Mouse (Mus musculus): ENCODE data around the gene 4933434E20Rik. TPM values are rescaled to one million over a fixed set of nuclear protein-coding genes. Genes with fewer than 3 reads are reported as not detected.
A peak's percentile ranks its signal among the peaks of the same experiment; 100 is the strongest.

Gene 4933434E20Rik
- polyA plus RNA-seq, 1 experiment, result 59.7 TPM

DNA sequence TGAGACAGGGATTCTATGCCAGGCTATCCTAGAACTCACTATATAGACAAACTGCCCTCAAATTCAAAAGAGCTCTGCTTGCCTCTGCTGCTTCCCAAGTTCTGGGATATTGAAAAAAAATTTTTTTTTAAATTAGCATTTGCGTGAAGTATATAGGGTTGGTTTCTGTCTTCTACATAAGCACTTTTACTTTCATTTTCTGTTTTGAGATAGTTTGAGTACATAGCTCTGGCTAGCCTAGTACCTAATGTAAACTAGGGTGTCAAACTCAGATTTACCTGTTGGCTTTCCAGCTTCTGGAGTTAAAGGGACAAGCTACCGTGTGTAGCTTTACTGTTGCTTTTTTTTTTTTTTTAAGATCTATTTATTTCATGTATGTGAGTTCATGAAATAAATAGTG is 50.2 kb downstream of the 4933434E20Rik start:
- no peaks in the 10 kb centered on the region for H3K4me1 ChIP-seq (replicated peaks; ENCODE audit: control insufficient read depth, insufficient read depth, low read length)
- no peak overlapping the region for H3K27ac ChIP-seq (ENCODE audit: control insufficient read depth, insufficient read depth, low read length)
- H3K27me3 ChIP-seq (ENCODE audit: control insufficient read depth, insufficient read depth, low read length), result no peaks in the 10 kb centered on the region
- H3K36me3 ChIP-seq (ENCODE audit: control insufficient read depth, insufficient read depth, low read length), result peaks cover 31% of the 10 kb centered on the region
- no peak for DNase-seq
- 70% methylated on average over 2 of the region's 2 CpGs for WGBS
- H3K4me3 ChIP-seq (ENCODE audit: control insufficient read depth, insufficient read depth, low read length), result no peak overlapping the region
- no peak for TF ChIP-seq POLR2A (IDR thresholded peaks at IDR 0.05; ENCODE audit: control insufficient read depth, extremely low read depth, insufficient read depth, low read length, poor library complexity)
- no peak for TF ChIP-seq CTCF (IDR thresholded peaks at IDR 0.05; ENCODE audit: borderline replicate concordance, control insufficient read depth, extremely low read depth, insufficient read depth, low read length, poor library complexity)

DNA sequence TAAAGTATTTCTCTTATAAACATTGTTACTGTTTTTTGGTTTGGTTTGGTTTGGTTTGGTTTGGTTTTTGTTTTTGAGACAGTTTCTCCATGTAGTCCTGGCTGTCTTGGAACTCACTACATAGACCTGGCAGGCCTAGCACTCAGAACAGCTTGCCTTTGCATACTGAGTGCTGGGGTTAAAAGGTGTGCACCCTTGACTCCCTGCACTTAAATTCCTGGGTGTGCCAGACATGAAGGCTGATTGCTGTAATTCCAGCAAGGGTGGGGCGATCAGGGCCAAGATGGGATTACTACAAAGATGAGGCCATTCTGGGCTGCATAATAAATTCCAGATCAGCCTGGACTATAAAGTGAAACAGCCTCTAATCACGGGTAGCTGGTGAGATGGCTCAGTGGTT is 50.8 kb downstream of the 4933434E20Rik start:
- WGBS, result 98% methylated on average over 2 of the region's 2 CpGs
- H3K27ac ChIP-seq (ENCODE audit: control insufficient read depth, insufficient read depth, low read length), result no peak overlapping the region
- no peaks in the 10 kb centered on the region for H3K27me3 ChIP-seq (ENCODE audit: control insufficient read depth, insufficient read depth, low read length)
- TF ChIP-seq POLR2A (IDR thresholded peaks at IDR 0.05; ENCODE audit: control insufficient read depth, extremely low read depth, insufficient read depth, low read length, poor library complexity) (no peak), CTCF (IDR thresholded peaks at IDR 0.05; ENCODE audit: borderline replicate concordance, control insufficient read depth, extremely low read depth, insufficient read depth, low read length, poor library complexity) (no peak)
- no peaks in the 10 kb centered on the region for H3K4me1 ChIP-seq (replicated peaks; ENCODE audit: control insufficient read depth, insufficient read depth, low read length)
- no peak for DNase-seq
- no peak overlapping the region for H3K4me3 ChIP-seq (ENCODE audit: control insufficient read depth, insufficient read depth, low read length)
- peaks cover 31% of the 10 kb centered on the region for H3K36me3 ChIP-seq (ENCODE audit: control insufficient read depth, insufficient read depth, low read length)

DNA sequence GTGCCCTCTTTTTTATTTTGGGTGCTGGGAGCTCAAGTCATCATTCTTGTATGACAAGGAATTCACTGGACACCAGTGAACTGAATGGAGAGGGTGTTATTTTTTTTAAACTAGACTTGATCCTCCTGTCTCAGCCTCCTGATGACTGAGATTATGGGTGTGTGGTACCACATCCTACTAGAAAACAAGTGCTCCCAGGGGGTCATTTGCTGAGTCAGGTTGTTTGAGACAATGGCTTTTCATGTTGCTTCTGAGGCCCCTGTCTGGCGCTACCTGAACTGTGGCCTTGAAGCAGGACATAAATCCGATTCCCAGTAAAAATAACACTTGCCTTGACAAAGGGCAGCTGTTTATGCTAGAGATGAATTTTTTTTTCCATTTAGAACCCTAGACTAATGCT is 51.7 kb downstream of the 4933434E20Rik start:
- WGBS, result 95% methylated on average over 2 of the region's 2 CpGs
- no peak for DNase-seq
- Histone ChIP-seq H3K36me3 (ENCODE audit: control insufficient read depth, insufficient read depth, low read length) (peaks cover 24% of the 10 kb centered on the region), H3K4me1 (replicated peaks; ENCODE audit: control insufficient read depth, insufficient read depth, low read length) (no peaks in the 10 kb centered on the region), H3K4me3 (ENCODE audit: control insufficient read depth, insufficient read depth, low read length) (no peak overlapping the region), H3K27me3 (ENCODE audit: control insufficient read depth, insufficient read depth, low read length) (no peaks in the 10 kb centered on the region), H3K27ac (ENCODE audit: control insufficient read depth, insufficient read depth, low read length) (no peak overlapping the region)
- TF ChIP-seq POLR2A (IDR thresholded peaks at IDR 0.05; ENCODE audit: control insufficient read depth, extremely low read depth, insufficient read depth, low read length, poor library complexity), result no peak
- no peak for TF ChIP-seq CTCF (IDR thresholded peaks at IDR 0.05; ENCODE audit: borderline replicate concordance, control insufficient read depth, extremely low read depth, insufficient read depth, low read length, poor library complexity)

DNA sequence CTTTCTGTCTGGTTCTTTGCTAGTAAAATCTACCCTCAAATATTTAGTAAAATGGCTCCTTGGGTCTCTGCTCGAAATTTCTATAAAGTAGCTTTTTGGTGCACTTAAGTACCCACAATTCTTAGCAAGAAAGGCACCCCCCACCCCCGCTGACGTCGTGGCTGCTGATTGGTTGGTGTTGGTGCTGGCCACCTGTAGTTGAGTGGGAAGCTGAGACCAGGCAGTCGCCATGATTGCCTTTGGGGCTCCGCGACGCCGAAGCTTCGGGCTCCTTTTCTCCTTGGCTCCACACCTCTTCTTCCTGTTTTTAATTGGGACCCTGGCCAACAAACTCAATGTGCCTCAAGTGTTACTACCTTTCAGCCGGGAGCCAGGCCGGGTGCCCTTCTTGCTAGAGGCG is 52.5 kb downstream of the 4933434E20Rik start, which contains the start of gene Nup210l:
TSS of gene Nup210l (plus strand) at position 195 of the 400 bp plus-strand sequence.
- Histone ChIP-seq H3K36me3 (ENCODE audit: control insufficient read depth, insufficient read depth, low read length) (peaks cover 16% of the 10 kb centered on the region), H3K4me1 (replicated peaks; ENCODE audit: control insufficient read depth, insufficient read depth, low read length) (no peaks in the 10 kb centered on the region), H3K27ac (ENCODE audit: control insufficient read depth, insufficient read depth, low read length) (no peak within 1 kb of the TSS), H3K4me3 (ENCODE audit: control insufficient read depth, insufficient read depth, low read length) (no peak within 1 kb of the TSS), H3K27me3 (ENCODE audit: control insufficient read depth, insufficient read depth, low read length) (no peaks in the 10 kb centered on the region)
- no peak for DNase-seq
- no peak for TF ChIP-seq POLR2A (IDR thresholded peaks at IDR 0.05; ENCODE audit: control insufficient read depth, extremely low read depth, insufficient read depth, low read length, poor library complexity)
- TF ChIP-seq CTCF (IDR thresholded peaks at IDR 0.05; ENCODE audit: borderline replicate concordance, control insufficient read depth, extremely low read depth, insufficient read depth, low read length, poor library complexity), result no peak
- 88% methylated on average over 13 of the region's 13 CpGs for WGBS

DNA sequence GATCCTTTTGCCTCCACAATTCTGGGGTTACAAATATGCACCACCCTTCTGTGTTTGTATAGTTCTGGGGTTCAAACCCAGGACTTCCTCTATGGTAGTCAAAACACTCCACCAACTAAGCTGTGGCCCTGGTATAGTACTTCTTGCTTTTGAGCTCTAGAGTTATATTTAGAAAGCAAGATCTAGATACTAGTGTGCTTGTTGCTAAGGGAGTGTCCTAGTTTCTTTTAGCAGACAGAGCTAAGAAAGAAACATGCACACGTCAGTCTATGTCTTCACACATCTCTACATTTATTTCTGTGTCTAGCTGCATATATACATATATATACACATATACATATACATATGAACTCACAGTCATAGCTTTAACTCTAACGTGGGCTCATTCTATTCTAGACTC is 60.3 kb downstream of the 4933434E20Rik start:
- H3K4me3 ChIP-seq (ENCODE audit: control insufficient read depth, insufficient read depth, low read length), result no peak overlapping the region
- H3K36me3 ChIP-seq (ENCODE audit: control insufficient read depth, insufficient read depth, low read length), result no peaks in the 10 kb centered on the region
- DNase-seq, result no peak
- H3K4me1 ChIP-seq (replicated peaks; ENCODE audit: control insufficient read depth, insufficient read depth, low read length), result peaks cover 2% of the 10 kb centered on the region
- H3K27ac ChIP-seq (ENCODE audit: control insufficient read depth, insufficient read depth, low read length), result no peak overlapping the region
- no peaks in the 10 kb centered on the region for H3K27me3 ChIP-seq (ENCODE audit: control insufficient read depth, insufficient read depth, low read length)
- TF ChIP-seq POLR2A (IDR thresholded peaks at IDR 0.05; ENCODE audit: control insufficient read depth, extremely low read depth, insufficient read depth, low read length, poor library complexity) (no peak), CTCF (IDR thresholded peaks at IDR 0.05; ENCODE audit: borderline replicate concordance, control insufficient read depth, extremely low read depth, insufficient read depth, low read length, poor library complexity) (no peak)
- 69% methylated on average over 2 of the region's 2 CpGs for WGBS

DNA sequence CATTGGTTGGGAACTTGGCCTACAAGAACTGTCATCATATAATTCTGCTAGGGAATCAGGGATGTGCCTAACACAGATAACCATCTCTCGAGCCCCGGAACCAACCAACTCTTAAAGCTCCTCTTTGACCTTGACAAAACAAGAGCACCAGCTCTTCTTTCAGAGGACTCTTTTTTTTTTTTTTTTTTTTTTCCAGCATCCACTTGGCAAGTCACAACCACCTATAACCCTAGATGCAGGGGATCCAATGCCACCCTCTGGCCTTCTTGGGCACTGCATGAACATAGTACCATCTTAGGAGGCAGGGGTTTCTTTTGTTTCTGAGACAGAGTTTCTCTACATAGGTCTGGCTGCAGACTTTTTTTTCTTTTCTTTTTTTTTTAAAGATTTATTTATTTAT is 62.9 kb downstream of the 4933434E20Rik start:
- H3K27me3 ChIP-seq (ENCODE audit: control insufficient read depth, insufficient read depth, low read length), result no peaks in the 10 kb centered on the region
- TF ChIP-seq POLR2A (IDR thresholded peaks at IDR 0.05; ENCODE audit: control insufficient read depth, extremely low read depth, insufficient read depth, low read length, poor library complexity), result no peak
- TF ChIP-seq CTCF (IDR thresholded peaks at IDR 0.05; ENCODE audit: borderline replicate concordance, control insufficient read depth, extremely low read depth, insufficient read depth, low read length, poor library complexity), result no peak
- H3K4me1 ChIP-seq (replicated peaks; ENCODE audit: control insufficient read depth, insufficient read depth, low read length), result peaks cover 2% of the 10 kb centered on the region
- no peak overlapping the region for H3K4me3 ChIP-seq (ENCODE audit: control insufficient read depth, insufficient read depth, low read length)
- no peaks in the 10 kb centered on the region for H3K36me3 ChIP-seq (ENCODE audit: control insufficient read depth, insufficient read depth, low read length)
- H3K27ac ChIP-seq (ENCODE audit: control insufficient read depth, insufficient read depth, low read length), result no peak overlapping the region
- WGBS, result 84% methylated on average over 2 of the region's 2 CpGs
- peak; percentile 22 for DNase-seq

DNA sequence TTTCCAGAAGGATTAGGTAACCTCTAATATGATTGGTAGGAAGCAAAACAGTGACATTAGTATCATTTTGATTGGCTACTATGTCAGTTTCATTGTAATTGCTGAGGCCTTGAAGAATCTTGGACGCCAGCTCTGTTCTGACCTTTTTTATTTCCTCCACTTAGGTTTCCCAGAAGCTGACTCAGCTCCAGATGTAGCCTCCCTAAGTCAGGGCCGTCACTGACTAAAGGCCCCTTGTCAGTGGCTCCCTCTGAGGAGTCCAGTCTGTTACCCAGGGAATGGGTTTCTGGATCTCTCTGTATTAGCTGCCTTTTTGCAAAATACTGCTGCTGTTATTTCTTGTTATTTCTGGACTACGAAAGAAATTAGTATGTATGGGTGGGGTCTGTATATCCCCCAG is 64.1 kb downstream of the 4933434E20Rik start:
- no peak overlapping the region for H3K27ac ChIP-seq (ENCODE audit: control insufficient read depth, insufficient read depth, low read length)
- H3K4me1 ChIP-seq (replicated peaks; ENCODE audit: control insufficient read depth, insufficient read depth, low read length), result peaks cover 2% of the 10 kb centered on the region
- DNase-seq, result no peak
- no peaks in the 10 kb centered on the region for H3K27me3 ChIP-seq (ENCODE audit: control insufficient read depth, insufficient read depth, low read length)
- H3K4me3 ChIP-seq (ENCODE audit: control insufficient read depth, insufficient read depth, low read length), result no peak overlapping the region
- H3K36me3 ChIP-seq (ENCODE audit: control insufficient read depth, insufficient read depth, low read length), result no peaks in the 10 kb centered on the region
- WGBS, result 89% methylated on average over 3 of the region's 3 CpGs
- no peak for TF ChIP-seq CTCF (IDR thresholded peaks at IDR 0.05; ENCODE audit: borderline replicate concordance, control insufficient read depth, extremely low read depth, insufficient read depth, low read length, poor library complexity)
- TF ChIP-seq POLR2A (IDR thresholded peaks at IDR 0.05; ENCODE audit: control insufficient read depth, extremely low read depth, insufficient read depth, low read length, poor library complexity), result no peak

Other genes starting within 250 kb of the 4933434E20Rik start
- 0.43 and 0.69 TPM in 2 replicates for gene She, start 220.3 kb upstream of the 4933434E20Rik start, polyA plus RNA-seq (2012; rRNA removed)
- 10.4 and 11.1 TPM in 2 replicates for gene Il6ra, start 138.4 kb upstream of the 4933434E20Rik start, polyA plus RNA-seq (2012; rRNA removed)
- gene Atp8b2, start 88.1 kb upstream of the 4933434E20Rik start, polyA plus RNA-seq (2012; rRNA removed), result 109 and 123 TPM in 2 replicates
- gene Hax1, start 52.9 kb upstream of the 4933434E20Rik start, polyA plus RNA-seq (2012; rRNA removed), result 53.9 and 61.4 TPM in 2 replicates
- gene Ubap2l, start 992 bp downstream of the 4933434E20Rik start, polyA plus RNA-seq (2012; rRNA removed), result 199 and 208 TPM in 2 replicates
- gene Tpm3, start 21.0 kb downstream of the 4933434E20Rik start, polyA plus RNA-seq (2012; rRNA removed), result 252 and 262 TPM in 2 replicates
- 1.5 and 1.6 TPM in 2 replicates for gene Nup210l, start 52.5 kb downstream of the 4933434E20Rik start, polyA plus RNA-seq (2012; rRNA removed)
- gene Rps27, start 162.0 kb downstream of the 4933434E20Rik start, polyA plus RNA-seq (2012; rRNA removed), result 1,542 and 2,177 TPM in 2 replicates
- gene Rab13, start 162.1 kb downstream of the 4933434E20Rik start, polyA plus RNA-seq (2012; rRNA removed), result 1.4 and 1.5 TPM in 2 replicates
- 84.4 and 91.7 TPM in 2 replicates for gene Jtb, start 180.0 kb downstream of the 4933434E20Rik start, polyA plus RNA-seq (2012; rRNA removed)
- gene Creb3l4, start 191.9 kb downstream of the 4933434E20Rik start, polyA plus RNA-seq (2012; rRNA removed), result 0.94 and 1.3 TPM in 2 replicates
- gene Slc39a1, start 196.5 kb downstream of the 4933434E20Rik start, polyA plus RNA-seq (2012; rRNA removed), result 68.5 and 69.2 TPM in 2 replicates
- 151 and 161 TPM in 2 replicates for gene Crtc2, start 202.5 kb downstream of the 4933434E20Rik start, polyA plus RNA-seq (2012; rRNA removed)
- gene Dennd4b, start 213.5 kb downstream of the 4933434E20Rik start, polyA plus RNA-seq (2012; rRNA removed), result 163 and 182 TPM in 2 replicates
- gene Gatad2b, start 241.5 kb downstream of the 4933434E20Rik start, polyA plus RNA-seq (2012; rRNA removed), result 69.8 and 77.6 TPM in 2 replicates

Measured in thymus, adult 2 months (tissue).